Mouse (Mus musculus) heart, adult 2 months (tissue): ENCODE results near the gene Hdac9.

Experiments used
- CTCF ChIP-seq: fragments of 200-600 bp; IDR thresholded peaks from 2 replicates; pipeline ENCODE4 v1.8.1; 2022; ENCODE audit warnings: antibody characterized with exemption, mild to moderate bottlenecking, moderate library complexity
- EP300 ChIP-seq: fragments of 200-500 bp; IDR thresholded peaks from 2 replicates; pipeline ENCODE4 v1.6.1; 2011; ENCODE audit warnings: low read depth, low read length, control low read depth; ENCODE audit not compliant: insufficient read depth
- POLR2A ChIP-seq: fragments of 200-500 bp; IDR thresholded peaks from 2 replicates; pipeline ENCODE4 v1.6.1; 2011; ENCODE audit warnings: mild to moderate bottlenecking, low read depth, low read length, control low read depth; ENCODE audit not compliant: insufficient read depth

DNA sequence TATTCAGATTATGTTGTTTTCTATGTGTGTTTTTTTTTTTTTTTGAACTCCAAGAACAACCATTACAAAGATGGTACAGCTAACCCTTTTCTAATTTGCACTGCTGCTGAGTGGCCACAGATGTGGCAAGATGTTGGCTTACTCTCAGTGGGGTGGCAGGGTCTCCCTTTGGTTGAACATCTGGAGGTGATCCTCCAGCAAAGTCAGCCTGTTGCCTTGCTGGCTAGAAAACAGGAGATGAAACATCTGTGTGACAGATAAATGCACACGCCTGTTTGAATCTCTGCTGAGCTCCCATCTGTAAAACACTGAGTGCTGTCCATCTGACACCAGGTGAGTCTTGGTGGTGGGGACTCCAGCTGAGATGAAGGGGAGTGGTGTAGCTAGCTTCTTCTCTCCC, 537.2 kb downstream of the Hdac9 start:
- TF ChIP-seq CTCF (no peak), EP300 (no peak), POLR2A (no peak)
